Mouse (Mus musculus): ENCODE measurements around the gene Cdc45.

Gene Cdc45

GRCm38 (mm10) chr16:18788627-18789406, 23.0 kb downstream of the Cdc45 start:
- 91% methylated on average over 10 of the region's 10 CpGs for WGBS

- WGBS = 92% methylated on average over 10 of the region's 10 CpGs
Observed at GRCm38 (mm10) chr16:18786652-18787051, 25.1 kb downstream of the Cdc45 start.

- WGBS = 96% methylated on average over 1 of the region's 1 CpGs
Observed at GRCm38 (mm10) chr16:18785485-18785884, 26.3 kb downstream of the Cdc45 start.

- 98% methylated on average over 7 of the region's 7 CpGs for WGBS
Observed at GRCm38 (mm10) chr16:18785025-18785424, 26.8 kb downstream of the Cdc45 start.

- WGBS = 80% methylated on average over 10 of the region's 10 CpGs
Observed at GRCm38 (mm10) chr16:18781810-18782209, 30.0 kb downstream of the Cdc45 start.

- WGBS = 64% methylated on average over 2 of the region's 2 CpGs
Observed at GRCm38 (mm10) chr16:18778461-18778860, 33.3 kb downstream of the Cdc45 start.

- WGBS = 4% methylated on average over 80 of the region's 80 CpGs
Observed at GRCm38 (mm10) chr16:18777101-18778080, 34.4 kb downstream of the Cdc45 start.

GRCm38 (mm10) chr16:18776556-18777100, 35.2 kb downstream of the Cdc45 start, which contains the start of gene Cldn5:
TSS of gene Cldn5 (plus strand) at chr16:18776847.
- 32% methylated on average over 19 of the region's 19 CpGs for WGBS

GRCm38 (mm10) chr16:18775621-18776555, 35.9 kb downstream of the Cdc45 start:
- 62% methylated on average over 18 of the region's 18 CpGs for WGBS

GRCm38 (mm10) chr16:18773936-18774335, 37.9 kb downstream of the Cdc45 start:
- 55% methylated on average over 2 of the region's 2 CpGs for WGBS

GRCm38 (mm10) chr16:18769501-18769900, 42.3 kb downstream of the Cdc45 start:
- 83% methylated on average over 1 of the region's 1 CpGs for WGBS

GRCm38 (mm10) chr16:18766390-18766789, 45.4 kb downstream of the Cdc45 start:
- 80% methylated on average over 4 of the region's 4 CpGs for WGBS

GRCm38 (mm10) chr16:18762960-18763359, 48.8 kb downstream of the Cdc45 start:
- 78% methylated on average over 3 of the region's 3 CpGs for WGBS

- 65% methylated on average over 4 of the region's 4 CpGs for WGBS
Observed at GRCm38 (mm10) chr16:18761734-18762133, 50.1 kb downstream of the Cdc45 start.

- 62% methylated on average over 10 of the region's 10 CpGs for WGBS
Observed at GRCm38 (mm10) chr16:18751885-18752499, 59.8 kb downstream of the Cdc45 start.

- WGBS = 79% methylated on average over 11 of the region's 11 CpGs
Observed at GRCm38 (mm10) chr16:18751101-18751500, 60.7 kb downstream of the Cdc45 start.

GRCm38 (mm10) chr16:18746268-18747122, 65.3 kb downstream of the Cdc45 start:
- WGBS = 91% methylated on average over 20 of the region's 20 CpGs

- 53% methylated on average over 20 of the region's 20 CpGs for WGBS
Observed at GRCm38 (mm10) chr16:18733100-18733956, 78.5 kb downstream of the Cdc45 start.

GRCm38 (mm10) chr16:18730640-18731039, 81.1 kb downstream of the Cdc45 start:
- 78% methylated on average over 3 of the region's 3 CpGs for WGBS

Data from cerebral cortex, adult 2 months (tissue).